Mouse (Mus musculus) hindbrain, embryonic 11.5 days (tissue): ENCODE measurements around the gene Sebox. TPM values are rescaled to one million over a fixed set of nuclear protein-coding genes. Genes with fewer than 3 reads are reported as not detected.

Experiments used
- ATAC-seq: fragments of 200-750 bp; cut with Nextera tagmentation; 2 replicates; pipeline ENCODE4 v1.8.0; 2017; ENCODE audit warnings: mild to moderate bottlenecking, moderate TSS enrichment, moderate library complexity; ENCODE audit not compliant: low FRiP score
- DNase-seq: peaks from one replicate; pipeline ENCODE4 v3.0.0-alpha.2; 2015; ENCODE audit warnings: low spot score
- H3K27ac ChIP-seq: fragments of 300-500 bp; sonication (generic); 2 replicates; pipeline ENCODE4 v1.5.1; 2014; ENCODE audit warnings: mild to moderate bottlenecking, low read depth, low read length
- H3K27me3 ChIP-seq: fragments of 300-500 bp; sonication (generic); 2 replicates; pipeline ENCODE4 v1.6.1; 2014; ENCODE audit warnings: mild to moderate bottlenecking, low read length, moderate library complexity, mixed read lengths; ENCODE audit not compliant: control insufficient read depth, insufficient read depth
- H3K36me3 ChIP-seq: fragments of 300-500 bp; sonication (generic); 2 replicates; pipeline ENCODE4 v1.6.1; 2014; ENCODE audit warnings: mild to moderate bottlenecking, low read length, moderate library complexity, mixed read lengths; ENCODE audit not compliant: control insufficient read depth, insufficient read depth
- H3K4me1 ChIP-seq: fragments of 300-500 bp; sonication (generic); replicated peaks from 2 replicates; pipeline ENCODE4 v1.6.1; 2014; ENCODE audit warnings: low read length, mixed read lengths; ENCODE audit not compliant: control insufficient read depth, insufficient read depth
- H3K4me2 ChIP-seq: fragments of 300-500 bp; sonication (generic); replicated peaks from 2 replicates; pipeline ENCODE4 v1.6.1; 2014; ENCODE audit warnings: mild to moderate bottlenecking, low read depth, low read length
- H3K4me3 ChIP-seq: fragments of 300-500 bp; sonication (generic); 2 replicates; pipeline ENCODE4 v1.5.1; 2014; ENCODE audit warnings: low read depth, low read length
- H3K9ac ChIP-seq: fragments of 300-500 bp; sonication (generic); 2 replicates; pipeline ENCODE4 v1.6.1; 2014; ENCODE audit warnings: low read depth, low read length
- H3K9me3 ChIP-seq: fragments of 300-500 bp; sonication (generic); 2 replicates; pipeline ENCODE4 v1.6.1; 2016; ENCODE audit warnings: low read length; ENCODE audit not compliant: control insufficient read depth
- WGBS: fragments of 180-500 bp; shearing (Covaris S2); extraction: QIAGEN DNeasy Blood & Tissue Kit; methylation state at CpG from one replicate; pipeline ENCODE4 v1.1.7; 2014; 5-methylcytosine and 5-hydroxymethylcytosine counted together
- polyA plus RNA-seq: library from polyadenylated mRNA; unstranded; fragments of >200 nt; fragmentation: Nextera tagmentation; extraction: Ambion mirVana; gene quantifications from 2 replicates; pipeline ENCODE4 v1.2.1, GENCODE M21; 2014

Sebox gene
- polyA plus RNA-seq: not detected in 2 replicates

- Histone ChIP-seq H3K4me1 (no peaks in the 10 kb centered on the region), H3K4me3 (no peak within 1 kb of the TSS), H3K4me2 (no peak within 1 kb of the TSS), H3K27ac (no peak within 1 kb of the TSS), H3K9ac (no peak within 1 kb of the TSS), H3K27me3 (no peaks in the 10 kb centered on the region), H3K9me3 (no peaks in the 10 kb centered on the region), H3K36me3 (peaks cover 4% of the 10 kb centered on the region; the same call in 1 of the 2 replicates)
- DNase-seq (no peak), ATAC-seq (no peak)
- 71% methylated on average over 7 of the region's 7 CpGs for WGBS
These were observed at the start of gene Sebox for GRCm38 (mm10) chr11:78502909-78503650. TSS of gene Sebox (plus strand) at chr11:78503447.

DNA sequence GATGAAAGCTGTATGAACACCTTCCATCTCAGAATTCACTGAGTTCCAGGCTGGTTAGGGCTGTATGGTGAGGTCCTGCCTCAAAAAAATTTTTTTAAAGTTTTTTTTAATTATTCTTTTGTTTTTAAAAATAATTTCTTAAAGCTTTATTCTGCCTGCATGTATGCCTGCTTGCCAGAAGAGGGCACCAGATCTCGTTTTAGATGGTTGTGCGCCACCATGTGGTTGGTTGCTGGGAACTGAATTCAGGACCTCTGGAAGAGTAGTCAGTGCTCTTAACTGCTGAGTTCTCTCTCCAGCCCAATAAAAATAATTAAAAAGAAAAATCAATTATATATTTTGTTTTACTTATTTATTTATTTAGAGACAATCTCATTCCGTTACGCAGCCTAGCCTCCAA lies 49.6 kb upstream of the Sebox start:
- H3K4me1 ChIP-seq: no peaks in the 10 kb centered on the region
- WGBS: 9% methylated on average over 4 of the region's 4 CpGs
- H3K36me3 ChIP-seq: no peaks in the 10 kb centered on the region
- no peak overlapping the region for H3K27ac ChIP-seq
- no peak overlapping the region for H3K9ac ChIP-seq
- H3K4me2 ChIP-seq: no peak overlapping the region
- peak; percentile 78 for DNase-seq
- no peak overlapping the region for H3K4me3 ChIP-seq
- H3K9me3 ChIP-seq: no peaks in the 10 kb centered on the region
- H3K27me3 ChIP-seq: no peaks in the 10 kb centered on the region
- ATAC-seq: no peak

DNA sequence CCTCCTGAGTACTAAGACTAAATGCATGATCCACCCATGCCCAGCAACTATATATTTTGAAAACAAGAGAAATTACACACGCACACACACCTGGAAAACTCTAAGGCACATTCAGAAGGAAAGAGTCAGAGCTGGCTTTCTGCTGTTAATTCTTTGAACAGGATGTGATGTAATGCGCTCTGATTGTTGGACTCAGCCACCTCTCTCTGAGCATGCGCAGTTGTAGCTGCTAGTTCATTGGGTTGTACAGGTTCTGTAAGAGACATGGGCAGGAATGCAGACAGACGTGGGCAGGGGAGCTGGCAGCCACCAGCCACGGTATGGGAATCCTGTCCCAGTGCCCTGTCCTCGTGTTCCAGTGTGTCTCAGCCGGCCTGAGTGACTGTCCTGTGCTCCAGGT lies 49.0 kb upstream of the Sebox start:
- no peaks in the 10 kb centered on the region for H3K9me3 ChIP-seq
- H3K9ac ChIP-seq: no peak overlapping the region
- no peaks in the 10 kb centered on the region for H3K4me1 ChIP-seq
- H3K27me3 ChIP-seq: no peaks in the 10 kb centered on the region
- no peak overlapping the region for H3K4me2 ChIP-seq
- DNase-seq (no peak), ATAC-seq (no peak)
- WGBS: 63% methylated on average over 7 of the region's 7 CpGs
- no peak overlapping the region for H3K4me3 ChIP-seq
- no peaks in the 10 kb centered on the region for H3K36me3 ChIP-seq
- H3K27ac ChIP-seq: no peak overlapping the region

GRCm38 (mm10) chr11:78455308-78455707 lies 47.9 kb upstream of the Sebox start:
- no peaks in the 10 kb centered on the region for H3K36me3 ChIP-seq
- H3K27me3 ChIP-seq: no peaks in the 10 kb centered on the region
- H3K4me1 ChIP-seq: no peaks in the 10 kb centered on the region
- no peak overlapping the region for H3K27ac ChIP-seq
- DNase-seq (peak; percentile 57), ATAC-seq (no peak)
- no peak overlapping the region for H3K9ac ChIP-seq
- no peak overlapping the region for H3K4me2 ChIP-seq
- H3K4me3 ChIP-seq: no peak overlapping the region
- H3K9me3 ChIP-seq: no peaks in the 10 kb centered on the region
- WGBS: 46% methylated on average over 5 of the region's 5 CpGs

DNA sequence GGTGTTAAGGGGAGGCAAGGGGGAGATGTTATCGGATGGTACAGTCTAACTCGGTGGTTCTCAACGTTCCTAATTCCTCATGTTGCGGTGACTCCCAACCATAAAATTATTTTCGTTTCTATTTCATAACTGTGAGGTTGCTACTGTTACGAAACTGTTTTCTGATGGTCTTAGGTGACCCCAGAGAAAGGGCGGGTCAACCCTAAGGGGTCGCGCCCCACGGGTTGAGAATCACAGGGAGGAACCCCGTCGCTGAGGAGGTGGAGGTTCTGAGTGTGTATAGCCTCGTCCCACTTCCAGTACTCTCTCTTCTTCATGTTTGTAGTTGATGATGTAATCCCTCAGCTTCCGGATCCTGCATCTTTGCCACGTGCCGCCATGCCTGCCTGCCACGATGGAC lies 44.5 kb upstream of the Sebox start:
- Histone ChIP-seq H3K27ac (no peak overlapping the region), H3K4me3 (no peak overlapping the region), H3K9ac (no peak overlapping the region), H3K36me3 (no peaks in the 10 kb centered on the region), H3K4me1 (no peaks in the 10 kb centered on the region), H3K4me2 (no peak overlapping the region), H3K27me3 (no peaks in the 10 kb centered on the region), H3K9me3 (no peaks in the 10 kb centered on the region)
- ATAC-seq (no peak), DNase-seq (no peak)
- 83% methylated on average over 17 of the region's 17 CpGs for WGBS

DNA sequence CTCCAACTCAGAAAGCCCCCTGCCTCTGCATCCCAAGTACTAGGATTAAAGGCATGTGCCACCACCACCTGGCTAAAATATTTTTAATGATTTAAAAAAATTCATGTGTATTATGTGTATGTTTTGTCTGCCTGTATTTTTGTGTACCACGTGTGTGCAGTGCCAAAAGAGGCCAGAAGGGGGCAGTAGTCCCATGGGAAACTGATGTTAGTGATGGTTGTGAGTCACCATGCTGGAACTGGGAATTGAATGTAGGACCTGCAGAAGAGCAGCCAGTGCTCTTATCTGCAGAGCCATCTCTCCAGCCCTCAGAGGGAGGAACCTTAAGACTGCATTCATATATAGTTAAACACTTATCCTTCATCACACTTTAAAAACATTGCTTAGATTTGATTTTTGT lies 41.4 kb upstream of the Sebox start:
- ATAC-seq (no peak), DNase-seq (peak; percentile 30)
- H3K27me3 ChIP-seq: no peaks in the 10 kb centered on the region
- H3K36me3 ChIP-seq: no peaks in the 10 kb centered on the region
- WGBS: 66% methylated on average over 1 of the region's 1 CpGs
- H3K27ac ChIP-seq: no peak overlapping the region
- H3K4me3 ChIP-seq: no peak overlapping the region
- H3K4me1 ChIP-seq: no peaks in the 10 kb centered on the region; the same call in 1 of the 2 replicates
- no peak overlapping the region for H3K4me2 ChIP-seq
- no peaks in the 10 kb centered on the region for H3K9me3 ChIP-seq
- H3K9ac ChIP-seq: no peak overlapping the region

- Histone ChIP-seq H3K4me1 (no peaks in the 10 kb centered on the region; the same call in 1 of the 2 replicates), H3K9ac (no peak overlapping the region), H3K36me3 (no peaks in the 10 kb centered on the region), H3K9me3 (no peaks in the 10 kb centered on the region), H3K27ac (no peak overlapping the region), H3K4me2 (no peak overlapping the region), H3K27me3 (no peaks in the 10 kb centered on the region), H3K4me3 (no peak overlapping the region)
- ATAC-seq: no peak
- WGBS: 90% methylated on average over 5 of the region's 5 CpGs
- DNase-seq: no peak
These were observed 40.6 kb upstream of the Sebox start for GRCm38 (mm10) chr11:78462669-78463068.

DNA sequence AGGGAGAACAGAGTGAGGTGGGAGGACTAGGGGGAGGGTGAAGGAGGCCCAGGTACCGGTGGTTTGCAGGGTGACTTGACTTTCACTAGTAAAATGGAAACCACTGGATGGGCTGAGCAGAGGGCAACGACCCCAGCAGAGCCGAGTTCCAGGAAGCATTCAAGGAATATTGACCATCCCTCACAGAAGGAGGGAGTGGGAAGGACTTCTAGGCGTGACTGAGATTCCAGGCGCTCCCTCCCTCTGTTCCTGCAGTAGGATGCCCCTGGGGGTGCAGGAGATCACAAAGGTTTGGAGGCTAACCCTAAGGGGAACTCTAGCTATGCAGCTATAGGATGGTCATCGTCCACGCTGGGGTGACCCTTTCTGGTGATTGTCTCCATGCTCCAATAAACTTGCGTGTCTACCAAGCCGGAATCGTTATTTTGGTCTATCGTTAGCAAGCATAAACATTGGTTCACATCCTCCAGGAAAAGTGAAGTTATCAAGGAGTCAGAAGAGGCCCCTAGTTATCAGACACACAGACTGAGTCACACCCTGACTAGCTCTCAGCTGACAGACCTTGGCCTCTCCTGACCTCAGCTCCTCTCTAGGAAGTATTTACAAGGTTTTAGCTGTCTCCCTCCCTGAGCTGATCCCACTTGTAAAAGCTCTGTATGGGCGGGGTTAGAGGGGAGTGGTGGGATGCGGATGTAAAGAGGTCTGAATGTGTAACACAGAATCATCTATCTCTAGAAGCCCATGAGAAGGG lies 39.8 kb upstream of the Sebox start:
- no peak overlapping the region for H3K9ac ChIP-seq
- 69% methylated on average over 13 of the region's 13 CpGs for WGBS
- H3K4me2 ChIP-seq: no peak overlapping the region
- H3K9me3 ChIP-seq: no peaks in the 10 kb centered on the region
- no peak overlapping the region for H3K4me3 ChIP-seq
- H3K36me3 ChIP-seq: no peaks in the 10 kb centered on the region
- no peak overlapping the region for H3K27ac ChIP-seq
- no peak for ATAC-seq
- no peaks in the 10 kb centered on the region for H3K27me3 ChIP-seq
- no peak for DNase-seq
- H3K4me1 ChIP-seq: no peaks in the 10 kb centered on the region; the same call in 1 of the 2 replicates
